Mouse (Mus musculus): Measurements from ENCODE around the gene Fam160a1.

- TF ChIP-seq POLR2A (IDR thresholded peaks at IDR 0.05; ENCODE audit: insufficient read depth, low read depth, low read length) (no peak), EP300 (IDR thresholded peaks at IDR 0.05; ENCODE audit: insufficient read depth, low read depth, low read length) (no peak), CTCF (IDR thresholded peaks at IDR 0.05) (no peak)
Measured at GRCm38 (mm10) chr3:85633733-85634132, 183.4 kb downstream of the Fam160a1 start.
